Mouse (Mus musculus): ENCODE data around the gene Zer1.

GRCm38 (mm10) chr2:30084632-30085031 is 39.8 kb downstream of the Zer1 start:
- no peak for TF ChIP-seq POLR2A (IDR thresholded peaks at IDR 0.05; ENCODE audit: extremely low read depth, insufficient read depth, low read length)
- TF ChIP-seq CTCF (IDR thresholded peaks at IDR 0.05; ENCODE audit: low read depth, low read length), result no peak

All from liver, adult 2 months (tissue).